Mouse (Mus musculus): ENCODE data around the gene Mccc1.

Mccc1 gene

GRCm38 (mm10) chr3:36000275-36001239 lies at the start of gene Mccc1:
Gene Mccc1 (minus strand): TSS chr3:36000678.
- DNase-seq = peak; percentile 97 to 98

GRCm38 (mm10) chr3:36049106-36049505 lies 48.6 kb upstream of the Mccc1 start:
- no peak for DNase-seq

GRCm38 (mm10) chr3:36045086-36045485 lies 44.6 kb upstream of the Mccc1 start:
- no peak for DNase-seq

- DNase-seq = no peak
These were observed 44.0 kb upstream of the Mccc1 start for GRCm38 (mm10) chr3:36044520-36044919.

GRCm38 (mm10) chr3:36031740-36032510 lies 31.4 kb upstream of the Mccc1 start:
- no peak for DNase-seq

GRCm38 (mm10) chr3:36029993-36030392 lies 29.5 kb upstream of the Mccc1 start:
- DNase-seq = no peak

- no peak for DNase-seq
These were observed 25.3 kb upstream of the Mccc1 start for GRCm38 (mm10) chr3:36025732-36026131.

GRCm38 (mm10) chr3:36011239-36011638 lies 10.8 kb upstream of the Mccc1 start:
- DNase-seq = no peak

GRCm38 (mm10) chr3:36008411-36009154 lies 8.1 kb upstream of the Mccc1 start:
- no peak for DNase-seq

- DNase-seq = peak; percentile 47 to 75
These were observed 3.8 kb upstream of the Mccc1 start for GRCm38 (mm10) chr3:36004028-36004895.

GRCm38 (mm10) chr3:35994552-35995531 lies 5.6 kb downstream of the Mccc1 start:
- DNase-seq = no peak

- peak in 1 of 2 experiments; percentile 18 for DNase-seq
These were observed 9.8 kb downstream of the Mccc1 start for GRCm38 (mm10) chr3:35990715-35991114.

- DNase-seq = no peak
These were observed 12.4 kb downstream of the Mccc1 start for GRCm38 (mm10) chr3:35988031-35988430.

GRCm38 (mm10) chr3:35986266-35986665 lies 14.2 kb downstream of the Mccc1 start:
- no peak for DNase-seq

- peak; percentile 42 to 59 for DNase-seq
These were observed 26.9 kb downstream of the Mccc1 start for GRCm38 (mm10) chr3:35973551-35973950.

GRCm38 (mm10) chr3:35972985-35973384 lies 27.5 kb downstream of the Mccc1 start:
- DNase-seq = peak in 1 of 2 experiments; percentile 45

GRCm38 (mm10) chr3:35971149-35971548 lies 29.3 kb downstream of the Mccc1 start:
- DNase-seq = no peak

- DNase-seq = no peak
These were observed 30.0 kb downstream of the Mccc1 start for GRCm38 (mm10) chr3:35970441-35970840.

GRCm38 (mm10) chr3:35967366-35967921 lies 33.0 kb downstream of the Mccc1 start:
- DNase-seq = no peak

- no peak for DNase-seq
These were observed 34.0 kb downstream of the Mccc1 start for GRCm38 (mm10) chr3:35966493-35966892.

Data from cerebellum, postnatal 25 days (tissue).